Mouse (Mus musculus) common myeloid progenitor, adult 5-6 weeks (primary cell): ENCODE data around the gene Endod1. TPM values are rescaled to one million over a fixed set of nuclear protein-coding genes. Genes with fewer than 3 reads are reported as not detected.
A peak's percentile ranks its signal among the peaks of the same experiment; 100 is the strongest.

Experiments used
- ATAC-seq: replicated peaks from 2 replicates; pipeline ENCODE4 v1.8.0; 2016; ENCODE audit warnings: low read depth, mild to moderate bottlenecking, moderate TSS enrichment, inconsistent platforms; ENCODE audit not compliant: poor library complexity, severe bottlenecking
- total RNA-seq: library from RNA; stranded (forward); fragments of 200-1000, 187-1606 nt; gene quantifications from 2 replicates; pipeline ENCODE4 v1.2.3, GENCODE M21; 2017

Endod1 gene
- 28.2 and 28.8 TPM in 2 replicates for total RNA-seq

- ATAC-seq = peak; percentile 45
Measured at GRCm38 (mm10) chr9:14381353-14382055, at the start of gene Endod1. Gene Endod1 (minus strand): TSS chr9:14381507.

- no peak for ATAC-seq
Measured at GRCm38 (mm10) chr9:14409153-14409552, 27.8 kb upstream of the Endod1 start.

- ATAC-seq = no peak; the same call in 1 of the 2 replicates
Measured at GRCm38 (mm10) chr9:14408044-14408443, 26.7 kb upstream of the Endod1 start.

GRCm38 (mm10) chr9:14406056-14406455, 24.7 kb upstream of the Endod1 start:
- ATAC-seq = no peak

GRCm38 (mm10) chr9:14402099-14402498, 20.8 kb upstream of the Endod1 start:
- ATAC-seq = no peak

GRCm38 (mm10) chr9:14400392-14400791, 19.1 kb upstream of the Endod1 start:
- ATAC-seq = 0 out of 2 replicates have a peak, but pooled peaks have one; percentile 42

GRCm38 (mm10) chr9:14398946-14399345, 17.6 kb upstream of the Endod1 start:
- ATAC-seq = no peak

- no peak for ATAC-seq
Measured at GRCm38 (mm10) chr9:14398084-14398483, 16.8 kb upstream of the Endod1 start.

GRCm38 (mm10) chr9:14397449-14397819, 16.1 kb upstream of the Endod1 start:
- ATAC-seq = no peak

GRCm38 (mm10) chr9:14396819-14397448, 15.6 kb upstream of the Endod1 start:
- peak; percentile 66; the same call in 1 of the 2 replicates for ATAC-seq

GRCm38 (mm10) chr9:14396096-14396495, 14.8 kb upstream of the Endod1 start:
- ATAC-seq = no peak

- no peak for ATAC-seq
Measured at GRCm38 (mm10) chr9:14394956-14395561, 13.8 kb upstream of the Endod1 start.

- ATAC-seq = peak; percentile 48; the same call in 1 of the 2 replicates
Measured at GRCm38 (mm10) chr9:14391841-14392318, 10.6 kb upstream of the Endod1 start.

- no peak for ATAC-seq
Measured at GRCm38 (mm10) chr9:14391286-14391685, 10.0 kb upstream of the Endod1 start.

- peak; percentile 73 for ATAC-seq
Measured at GRCm38 (mm10) chr9:14390278-14390677, 9.0 kb upstream of the Endod1 start.

GRCm38 (mm10) chr9:14389050-14389621, 7.8 kb upstream of the Endod1 start:
- no peak for ATAC-seq

- 0 out of 2 replicates have a peak, but pooled peaks have one; percentile 49 for ATAC-seq
Measured at GRCm38 (mm10) chr9:14388001-14388400, 6.7 kb upstream of the Endod1 start.

- ATAC-seq = no peak
Measured at GRCm38 (mm10) chr9:14386831-14387230, 5.5 kb upstream of the Endod1 start.

- ATAC-seq = no peak
Measured at GRCm38 (mm10) chr9:14385665-14386064, 4.4 kb upstream of the Endod1 start.

- ATAC-seq = no peak
Measured at GRCm38 (mm10) chr9:14383186-14383920, 2.0 kb upstream of the Endod1 start.
